In the genomic region with DNA sequence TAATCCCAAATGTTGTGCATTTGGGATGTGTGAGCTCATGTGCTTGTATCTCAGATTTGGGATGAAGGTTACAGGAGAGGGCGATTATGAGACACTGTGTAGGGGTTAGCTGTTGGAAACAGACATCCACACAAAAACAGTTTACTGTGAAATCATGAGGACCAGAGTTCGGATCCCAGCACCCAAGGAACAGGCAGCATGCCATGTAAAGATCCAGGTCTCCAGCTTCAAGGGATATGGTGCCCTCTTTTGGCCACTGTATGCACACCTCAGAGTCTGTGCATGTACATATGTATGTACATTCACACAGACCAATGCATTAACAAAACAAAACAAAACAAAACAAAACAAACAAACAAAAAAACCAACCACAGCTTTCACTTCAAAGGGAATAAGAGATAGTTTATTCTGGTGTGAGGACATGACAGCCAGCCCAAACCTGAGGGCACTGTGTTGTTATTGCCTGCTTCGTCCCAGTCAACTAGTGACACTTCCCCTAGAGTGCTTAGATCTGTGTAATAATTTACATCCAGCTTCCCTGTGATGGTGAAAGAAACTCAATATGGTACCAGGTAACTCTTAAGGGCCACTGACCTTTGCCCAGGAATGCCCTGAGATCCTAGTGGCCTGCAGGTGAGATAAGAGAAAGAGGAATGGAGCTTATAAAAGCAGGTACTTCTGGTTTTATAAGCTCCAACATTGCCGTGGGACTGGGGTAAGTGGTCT, we compare ENCODE assay signal across 16 mouse cellular contexts. TPM values are rescaled to one million over a fixed set of nuclear protein-coding genes. Genes with fewer than 3 reads are reported as not detected.
DNase-seq lines count a peak whose midpoint lies in the region; ATAC-seq and TF ChIP-seq lines count a peak whose summit lies in the region.
"Had no signal": no experiment of that assay in that cellular context is flagged by ENCODE, and none has a peak within 500 bp of the region (broad histone marks: within the 10 kb centered on the region; RNA-seq: fewer than 3 reads in every experiment).

No protein-coding gene starts in this region.

- no peak for DNase-seq in gastrocnemius, adult 2 months
- DNase-seq in gastrocnemius, adult 18-20 months (ENCODE audit: low spot score), result no peak
- DNase-seq in lung, adult 2 months, result no peak
- no peak for DNase-seq in lung, postnatal 25 days (ENCODE audit: low spot score)
- DNase-seq: cerebellum, postnatal 36 days; liver, embryonic 13.5 days; right cerebral cortex, postnatal 14 days had no signal

- no peaks in the 10 kb centered on the region for H3K79me2 ChIP-seq in C2C12 (ENCODE audit: control insufficient read depth, insufficient read depth)

- peaks cover 7% of the 10 kb centered on the region for H3K4me1 ChIP-seq in lung, adult 2 months (ENCODE audit: control insufficient read depth, insufficient read depth, low read length)
- H3K4me1 ChIP-seq in bone marrow, adult 2 months (ENCODE audit: control insufficient read depth, insufficient read depth, low read length), result no peaks in the 10 kb centered on the region; the same call in 1 of the 2 replicates
- peaks cover 28% of the 10 kb centered on the region for H3K4me1 ChIP-seq in kidney, embryonic 15.5 days

- H3K4me2 ChIP-seq in kidney, embryonic 15.5 days, result no peak overlapping the region
- H3K4me2 ChIP-seq: stomach, embryonic 15.5 days had no signal

- intact Hi-C loops in gastrocnemius, adult 2 months (cut with DNase I), result no loop called here

- peak overlapping the region; percentile 88 for H3K27ac ChIP-seq in gastrocnemius, adult 2 months
- no peak overlapping the region for H3K27ac ChIP-seq in bone marrow, adult 2 months (ENCODE audit: control insufficient read depth, insufficient read depth, low read depth, low read length, poor library complexity)
- no peak overlapping the region for H3K27ac ChIP-seq in kidney, embryonic 15.5 days
- H3K27ac ChIP-seq: embryonic facial prominence, embryonic 15.5 days; hindbrain, embryonic 10.5 days; liver, embryonic 13.5 days; midbrain, embryonic 13.5 days; neural tube, embryonic 15.5 days; stomach, embryonic 15.5 days had no signal

- H3ac ChIP-seq in C2C12 (ENCODE audit: control insufficient read depth, insufficient read length, low read depth), result no peak overlapping the region

- ATAC-seq in granulocyte monocyte progenitor cell, adult 5-6 weeks (replicated peaks; ENCODE audit: poor library complexity, severe bottlenecking), result no peak
- ATAC-seq in kidney, embryonic 15.5 days (replicated peaks; ENCODE audit: low FRiP score), result no peak
- ATAC-seq: midbrain, embryonic 13.5 days had no signal

- H3K9me3 ChIP-seq in kidney, embryonic 15.5 days (replicated peaks), result no peaks in the 10 kb centered on the region
- H3K9me3 ChIP-seq: embryonic facial prominence, embryonic 15.5 days; hindbrain, embryonic 10.5 days; midbrain, embryonic 13.5 days; neural tube, embryonic 15.5 days; stomach, embryonic 15.5 days had no signal

- TF ChIP-seq POLR2A in lung, adult 2 months (IDR thresholded peaks at IDR 0.05; ENCODE audit: borderline replicate concordance, extremely low read depth, low read depth, low read length), result no peak
- no peak for TF ChIP-seq POLR2A in bone marrow, adult 2 months (IDR thresholded peaks at IDR 0.05; ENCODE audit: borderline replicate concordance, control insufficient read depth, low read depth, low read length)

- no peaks in the 10 kb centered on the region for H3K79me3 ChIP-seq in C2C12 (ENCODE audit: low read depth)

- no peak overlapping the region for H3K9ac ChIP-seq in kidney, embryonic 15.5 days
- H3K9ac ChIP-seq: embryonic facial prominence, embryonic 15.5 days; midbrain, embryonic 13.5 days; neural tube, embryonic 15.5 days; stomach, embryonic 15.5 days had no signal

- H3K36me3 ChIP-seq in C2C12 (ENCODE audit: control insufficient read depth, insufficient read depth), result no peaks in the 10 kb centered on the region
- H3K36me3 ChIP-seq in kidney, embryonic 15.5 days, result no peaks in the 10 kb centered on the region
- H3K36me3 ChIP-seq: embryonic facial prominence, embryonic 15.5 days; hindbrain, embryonic 10.5 days; liver, embryonic 13.5 days; midbrain, embryonic 13.5 days; neural tube, embryonic 15.5 days; stomach, embryonic 15.5 days had no signal

- WGBS in lung, adult 2 months, result 82% methylated on average over 4 of the region's 4 CpGs
- 78% methylated on average over 4 of the region's 4 CpGs for WGBS in bone marrow, adult 2 months
- WGBS in kidney, embryonic 15.5 days, result 81% methylated on average over 4 of the region's 4 CpGs

- H3K4me3 ChIP-seq in gastrocnemius, adult 2 months, result no peak overlapping the region
- no peak overlapping the region for H3K4me3 ChIP-seq in lung, adult 2 months (replicated peaks; ENCODE audit: extremely low read depth, low read depth, low read length)
- H3K4me3 ChIP-seq in C2C12 (ENCODE audit: insufficient read depth, poor library complexity, severe bottlenecking), result no peak overlapping the region
- no peak overlapping the region for H3K4me3 ChIP-seq in bone marrow, adult 2 months (replicated peaks; ENCODE audit: control insufficient read depth, low read depth, low read length)
- no peak overlapping the region for H3K4me3 ChIP-seq in kidney, embryonic 15.5 days (replicated peaks)
- H3K4me3 ChIP-seq: embryonic facial prominence, embryonic 15.5 days; liver, embryonic 13.5 days; stomach, embryonic 15.5 days had no signal

- H3K27me3 ChIP-seq in C2C12 (ENCODE audit: control insufficient read depth, insufficient read depth, insufficient read length), result no peaks in the 10 kb centered on the region
- H3K27me3 ChIP-seq in kidney, embryonic 15.5 days, result peaks cover 15% of the 10 kb centered on the region
- H3K27me3 ChIP-seq: stomach, embryonic 15.5 days had no signal

- TF ChIP-seq CTCF in gastrocnemius, adult 2 months (IDR thresholded peaks at IDR 0.05), result peak; percentile 33; the same call in 1 of the 2 replicates
- 0 out of 2 replicates have a peak, but pooled peaks have one; percentile 24 for TF ChIP-seq CTCF in lung, adult 2 months (IDR thresholded peaks at IDR 0.05; ENCODE audit: insufficient read depth, low read length)
- no peak for TF ChIP-seq CTCF in C2C12 (IDR thresholded peaks at IDR 0.05; ENCODE audit: control insufficient read depth, insufficient read depth, insufficient read length)
- TF ChIP-seq CTCF in bone marrow, adult 2 months (IDR thresholded peaks at IDR 0.05; ENCODE audit: control insufficient read depth, insufficient read depth, low read length), result peak; percentile 32; the same call in 1 of the 2 replicates

TF ChIP-seq in C2C12, 6 proteins besides CTCF, POLR2A, EP300 and RAD21:
- TF ChIP-seq MAX (IDR thresholded peaks at IDR 0.05), result peak; percentile 25
- TF ChIP-seq MYOD1 (IDR thresholded peaks at IDR 0.05; ENCODE audit: control insufficient read depth, insufficient read length, low read depth), result no peak

RNA-seq across cellular contexts. Expression of a gene that starts 20.1 kb away (rescaled TPM):
- total RNA-seq in gastrocnemius, adult 2 months (2021), result 10 to 100 TPM; 13.5 to 14.4 TPM
- total RNA-seq in gastrocnemius, adult 18-20 months (2021), result 10 to 100 TPM; 12.9 to 15.7 TPM
- polyA plus RNA-seq in lung, adult 2 months (2012; rRNA removed), result 7.3 and 11.5 TPM in 2 replicates
- polyA plus RNA-seq in C2C12 (2012; fragmentation: generic; extraction: Trizol), result 9.1 TPM
- polyA plus RNA-seq in bone marrow, adult 2 months (2011; ENCODE audit: insufficient read depth, insufficient read length, low replicate concordance, missing spikeins), result 15.8 and 21.3 TPM in 2 replicates
- 27.7 and 45.0 TPM in 2 replicates for total RNA-seq in granulocyte monocyte progenitor cell, adult 5-6 weeks (2014; fragmentation: Nextera tagmentation)
- 22.1 and 23.6 TPM in 2 replicates for total RNA-seq in granulocyte monocyte progenitor cell, adult 5-6 weeks (2017)
- 15.2 and 15.5 TPM in 2 replicates for polyA plus RNA-seq in kidney, embryonic 15.5 days (2015; fragmentation: Nextera tagmentation; extraction: Ambion mirVana)

RNA-seq across cellular contexts. Expression of a gene that starts 25.0 kb away (rescaled TPM):
- 1 to 10 TPM; 1.5 to 2.2 TPM for total RNA-seq in gastrocnemius, adult 2 months (2021)
- total RNA-seq in gastrocnemius, adult 18-20 months (2021), result 1 to 10 TPM; 1.8 to 2.5 TPM
- polyA plus RNA-seq in lung, adult 2 months (2012; rRNA removed), result 5.3 TPM in 2 replicates
- 8.0 TPM for polyA plus RNA-seq in C2C12 (2012; fragmentation: generic; extraction: Trizol)
- 43.1 and 76.8 TPM in 2 replicates for polyA plus RNA-seq in bone marrow, adult 2 months (2011; ENCODE audit: insufficient read depth, insufficient read length, low replicate concordance, missing spikeins)
- total RNA-seq in granulocyte monocyte progenitor cell, adult 5-6 weeks (2014; fragmentation: Nextera tagmentation), result 2.9 and 10.5 TPM in 2 replicates
- total RNA-seq in granulocyte monocyte progenitor cell, adult 5-6 weeks (2017), result 14.2 and 35.9 TPM in 2 replicates
- 1.6 and 2.9 TPM in 2 replicates for polyA plus RNA-seq in kidney, embryonic 15.5 days (2015; fragmentation: Nextera tagmentation; extraction: Ambion mirVana)

RNA-seq across cellular contexts. Expression of a gene that starts 25.5 kb away (rescaled TPM):
- 10 to 100 TPM; 25.9 to 51.8 TPM for total RNA-seq in gastrocnemius, adult 2 months (2021)
- 10 to 100 TPM; 34.7 to 41.9 TPM for total RNA-seq in gastrocnemius, adult 18-20 months (2021)
- 7.8 and 11.6 TPM in 2 replicates for polyA plus RNA-seq in lung, adult 2 months (2012; rRNA removed)
- 1.9 TPM for polyA plus RNA-seq in C2C12 (2012; fragmentation: generic; extraction: Trizol)
- polyA plus RNA-seq in bone marrow, adult 2 months (2011; ENCODE audit: insufficient read depth, insufficient read length, low replicate concordance, missing spikeins), result 8.4 and 14.4 TPM in 2 replicates
- total RNA-seq in granulocyte monocyte progenitor cell, adult 5-6 weeks (2014; fragmentation: Nextera tagmentation), result not detected in 2 replicates
- total RNA-seq in granulocyte monocyte progenitor cell, adult 5-6 weeks (2017), result 0.30 and 0.41 TPM in 2 replicates
- polyA plus RNA-seq in kidney, embryonic 15.5 days (2015; fragmentation: Nextera tagmentation; extraction: Ambion mirVana), result 3.7 and 4.0 TPM in 2 replicates

RNA-seq across cellular contexts. Expression of a gene that starts 34.3 kb away (rescaled TPM):
- 10 to 100 TPM; 19.9 to 23.6 TPM for total RNA-seq in gastrocnemius, adult 2 months (2021)
- total RNA-seq in gastrocnemius, adult 18-20 months (2021), result 10 to 100 TPM; 15.7 to 22.6 TPM
- 28.9 and 32.4 TPM in 2 replicates for polyA plus RNA-seq in lung, adult 2 months (2012; rRNA removed)
- 24.4 TPM for polyA plus RNA-seq in C2C12 (2012; fragmentation: generic; extraction: Trizol)
- polyA plus RNA-seq in bone marrow, adult 2 months (2011; ENCODE audit: insufficient read depth, insufficient read length, low replicate concordance, missing spikeins), result 39.7 and 51.0 TPM in 2 replicates
- 17.1 and 24.2 TPM in 2 replicates for total RNA-seq in granulocyte monocyte progenitor cell, adult 5-6 weeks (2014; fragmentation: Nextera tagmentation)
- 39.4 and 50.8 TPM in 2 replicates for total RNA-seq in granulocyte monocyte progenitor cell, adult 5-6 weeks (2017)
- polyA plus RNA-seq in kidney, embryonic 15.5 days (2015; fragmentation: Nextera tagmentation; extraction: Ambion mirVana), result 6.6 and 7.0 TPM in 2 replicates

RNA-seq across cellular contexts. Expression of a gene that starts 50.6 kb away (rescaled TPM):
- under 1 TPM; 0.13 to 0.42 TPM for total RNA-seq in gastrocnemius, adult 2 months (2021)
- total RNA-seq in gastrocnemius, adult 18-20 months (2021), result under 1 TPM; 0.43 to 0.52 TPM
- polyA plus RNA-seq in lung, adult 2 months (2012; rRNA removed), result 0.43 and 0.66 TPM in 2 replicates
- not detected for polyA plus RNA-seq in C2C12 (2012; fragmentation: generic; extraction: Trizol)
- polyA plus RNA-seq in bone marrow, adult 2 months (2011; ENCODE audit: insufficient read depth, insufficient read length, low replicate concordance, missing spikeins), result 2.0 TPM in 1 of 2 replicates, not detected in the other
- total RNA-seq in granulocyte monocyte progenitor cell, adult 5-6 weeks (2014; fragmentation: Nextera tagmentation), result 0.58 and 1.2 TPM in 2 replicates
- total RNA-seq in granulocyte monocyte progenitor cell, adult 5-6 weeks (2017), result 0.22 and 1.3 TPM in 2 replicates
- 0.14 and 0.24 TPM in 2 replicates for polyA plus RNA-seq in kidney, embryonic 15.5 days (2015; fragmentation: Nextera tagmentation; extraction: Ambion mirVana)
